In the genomic region with DNA sequence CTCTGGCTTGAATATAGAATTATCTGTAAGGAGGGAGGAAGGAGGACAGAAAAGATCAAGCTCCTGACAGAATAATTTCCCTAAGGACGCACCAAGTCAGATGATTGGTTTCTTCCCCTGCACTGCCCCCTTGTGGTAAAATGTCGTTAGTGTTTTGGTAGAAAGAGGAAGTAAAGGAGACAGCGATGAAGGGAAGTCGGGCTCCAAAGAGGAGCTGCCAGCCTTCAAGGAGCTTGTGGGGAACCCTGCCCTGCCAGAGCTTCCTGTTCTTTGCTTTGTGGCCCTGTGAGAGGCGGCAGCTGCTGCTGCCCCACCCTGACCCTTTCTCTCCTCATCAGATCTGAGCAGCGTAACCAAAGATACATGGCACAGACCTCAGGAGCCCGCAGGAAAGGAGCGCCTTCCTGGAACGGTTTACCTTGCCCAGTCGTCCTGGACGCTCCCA, we compare ENCODE assay signal across 8 mouse cellular contexts. TPM values are rescaled to one million over a fixed set of nuclear protein-coding genes. Genes with fewer than 3 reads are reported as not detected.
DNase-seq lines count a peak whose midpoint lies in the region; ATAC-seq lines count a peak whose summit lies in the region.

No protein-coding gene starts in this region.

- no peaks in the 10 kb centered on the region for H3K9me3 ChIP-seq in hindbrain, embryonic 12.5 days (replicated peaks)

- peak overlapping the region; percentile 46 for H3K4me3 ChIP-seq in hindbrain, embryonic 12.5 days

- H3K4me1 ChIP-seq in hindbrain, embryonic 12.5 days: peaks cover 8% of the 10 kb centered on the region

- H3K27ac ChIP-seq in hindbrain, embryonic 12.5 days: no peak overlapping the region

- H3K4me2 ChIP-seq in hindbrain, embryonic 12.5 days (replicated peaks): peak overlapping the region; percentile 81

- no peaks in the 10 kb centered on the region for H3K36me3 ChIP-seq in hindbrain, embryonic 12.5 days

- H3K9ac ChIP-seq in hindbrain, embryonic 12.5 days: peak overlapping the region; percentile 63

- ATAC-seq in hindbrain, embryonic 12.5 days (ENCODE audit: low FRiP score): peak; percentile 72

- DNase-seq in NIH3T3 (ENCODE audit: low read depth): peak; percentile 94
- peak; percentile 92 to 96 for DNase-seq in cerebellum, postnatal 10 days
- peak; percentile 52 to 75 for DNase-seq in frontal cortex, postnatal 10 days (ENCODE audit: low spot score in 2 of 2)
- peak; percentile 79 to 93 for DNase-seq in layer of hippocampus, postnatal 14 days (ENCODE audit: low spot score in 2 of 2)
- peak; percentile 89 for DNase-seq in lung, postnatal 14 days
- DNase-seq in retina, adult 2 months (ENCODE audit: low read depth, low spot score): peak; percentile 70
- peak; percentile 66 to 74 for DNase-seq in thymus, postnatal 36 days

- H3K27me3 ChIP-seq in hindbrain, embryonic 12.5 days: no peaks in the 10 kb centered on the region; the same call in 1 of the 2 replicates

- 3% methylated on average over 11 of the region's 11 CpGs for WGBS in hindbrain, embryonic 12.5 days

RNA-seq across cellular contexts. Expression of a gene that starts 28.4 kb away (rescaled TPM):
- polyA plus RNA-seq in hindbrain, embryonic 12.5 days (2016; fragmentation: Nextera tagmentation; extraction: Ambion mirVana): not detected in 2 replicates
- total RNA-seq in layer of hippocampus, postnatal 14 days (2021): under 1 TPM in 1 of 2 experiments, not detected in 1; 0.09 TPM
